Mouse (Mus musculus) gonadal fat pad, adult 2 months (tissue): ENCODE data around the gene Zc3hc1. TPM values are rescaled to one million over a fixed set of nuclear protein-coding genes. Genes with fewer than 3 reads are reported as not detected.

ENCODE experiments used
- DNase-seq: peaks from one replicate; pipeline ENCODE4 v3.0.0-alpha.2; 2012; ENCODE audit warnings: low read depth
- polyA plus RNA-seq: library from polyadenylated mRNA; depleted of rRNA; stranded (reverse); fragments of >200 nt; gene quantifications from 2 replicates; pipeline ENCODE4 v1.2.3, GENCODE M21; 2012

Zc3hc1 gene
- polyA plus RNA-seq, 1 experiment, result 12.1 TPM

DNA sequence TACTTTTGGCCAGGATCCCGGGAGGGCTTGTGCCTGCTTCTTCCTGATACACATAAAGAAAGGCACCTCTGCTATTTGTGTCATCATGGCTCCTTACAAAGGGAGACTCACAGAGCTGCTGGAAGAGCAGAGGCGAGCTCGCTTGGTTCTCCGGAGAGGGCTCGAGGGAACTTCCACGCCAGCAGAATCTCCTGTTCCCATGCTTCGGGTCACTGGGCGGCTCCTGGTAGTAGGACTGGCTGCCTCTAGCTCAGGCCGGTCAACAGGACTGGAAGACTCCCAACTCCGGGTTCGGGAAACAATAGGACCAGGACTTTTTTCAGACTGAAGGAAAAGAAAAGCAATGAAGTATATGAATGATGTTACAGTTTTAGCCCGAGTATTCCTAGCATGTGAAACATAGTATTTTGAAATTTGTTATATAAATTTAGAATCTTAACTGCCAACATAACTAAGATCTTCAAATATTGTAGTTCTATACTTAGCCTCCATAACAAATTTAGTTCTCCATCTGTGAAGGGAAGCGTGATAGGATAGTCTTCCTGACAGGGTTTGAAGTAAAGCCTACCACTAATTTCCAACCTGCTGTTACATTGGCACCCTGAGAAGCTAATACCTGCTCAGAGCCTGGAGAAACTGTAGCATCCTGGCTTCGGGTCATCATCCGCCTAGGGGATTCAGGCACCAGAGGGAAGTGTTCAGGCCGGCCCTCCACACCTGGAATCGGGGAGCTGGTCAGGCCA, 18.0 kb downstream of the Zc3hc1 start:
- no peak for DNase-seq

DNA sequence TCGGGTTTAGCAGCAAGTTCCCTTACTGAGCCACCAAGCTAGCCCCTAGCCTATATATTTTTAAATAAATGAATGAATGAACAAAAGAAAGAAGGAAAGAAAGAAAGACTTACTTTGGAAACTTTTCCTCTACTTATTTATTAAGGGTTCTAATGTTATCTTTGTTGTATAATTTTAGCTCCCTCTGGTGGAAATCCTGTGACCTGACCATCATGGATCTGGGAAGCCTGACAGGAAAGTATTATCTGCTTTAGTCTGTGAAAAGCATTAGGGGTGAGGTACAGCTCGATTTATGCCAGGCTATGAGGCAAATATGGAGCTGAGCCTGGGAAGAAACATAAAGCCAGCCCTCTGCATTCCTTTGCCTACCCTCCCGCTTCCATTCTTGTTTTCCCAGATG, 21.5 kb downstream of the Zc3hc1 start:
- no peak for DNase-seq

DNA sequence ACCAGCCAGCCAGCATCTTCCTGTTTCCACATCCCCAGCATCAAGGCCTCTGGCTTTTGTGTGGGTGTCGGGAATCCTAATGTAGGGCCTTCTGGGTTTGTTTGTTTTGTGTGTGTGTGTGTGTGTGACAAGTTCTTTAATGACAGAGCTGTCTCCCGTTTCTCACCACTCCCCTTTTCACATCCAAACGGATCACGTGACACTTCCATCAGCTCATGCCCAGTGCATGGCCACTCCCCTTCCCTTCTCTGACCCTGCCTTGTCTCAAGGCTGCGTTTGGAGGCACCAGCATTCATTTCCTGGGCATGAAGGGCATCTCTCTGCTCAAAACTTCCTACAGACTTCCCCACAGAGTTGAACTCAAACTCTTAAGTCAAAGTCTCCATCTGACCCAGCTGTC, 27.0 kb downstream of the Zc3hc1 start:
- no peak for DNase-seq

DNA sequence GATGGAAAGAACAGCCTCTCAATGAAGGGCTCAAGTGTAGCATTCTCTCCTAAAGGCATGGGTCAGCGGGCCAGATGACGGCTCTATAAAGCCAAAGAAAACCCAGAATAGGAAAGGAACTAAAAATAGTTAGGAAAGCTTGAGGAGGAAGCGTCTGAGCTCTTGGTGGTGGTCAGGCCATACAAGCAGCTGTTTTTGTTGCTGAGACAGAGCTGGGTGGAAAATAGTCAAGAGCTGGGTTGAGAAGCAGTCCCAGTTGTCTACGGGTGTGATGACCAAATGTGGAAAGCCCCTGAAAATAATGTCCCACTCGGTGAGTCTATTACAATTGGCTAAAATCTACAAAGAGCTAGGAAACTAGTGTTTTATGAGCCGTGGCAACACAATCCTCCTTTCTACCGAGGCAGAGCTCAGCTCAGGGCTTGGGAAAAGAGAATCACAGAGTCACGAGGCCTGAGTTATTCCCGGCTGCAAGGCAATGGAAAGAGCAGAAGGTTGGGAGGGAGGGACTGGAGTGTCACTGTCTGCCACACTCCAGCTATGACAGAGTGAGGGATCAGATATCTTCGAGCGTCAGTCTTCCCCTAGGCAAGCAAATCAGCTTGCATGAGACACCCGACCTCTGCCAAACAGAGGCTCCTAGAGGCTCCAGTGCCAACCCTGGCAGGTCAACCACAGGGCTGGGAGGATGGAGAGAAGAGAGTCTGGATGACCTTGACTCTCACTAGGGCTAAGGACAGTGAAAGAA, 30.9 kb downstream of the Zc3hc1 start:
- DNase-seq, result no peak

DNA sequence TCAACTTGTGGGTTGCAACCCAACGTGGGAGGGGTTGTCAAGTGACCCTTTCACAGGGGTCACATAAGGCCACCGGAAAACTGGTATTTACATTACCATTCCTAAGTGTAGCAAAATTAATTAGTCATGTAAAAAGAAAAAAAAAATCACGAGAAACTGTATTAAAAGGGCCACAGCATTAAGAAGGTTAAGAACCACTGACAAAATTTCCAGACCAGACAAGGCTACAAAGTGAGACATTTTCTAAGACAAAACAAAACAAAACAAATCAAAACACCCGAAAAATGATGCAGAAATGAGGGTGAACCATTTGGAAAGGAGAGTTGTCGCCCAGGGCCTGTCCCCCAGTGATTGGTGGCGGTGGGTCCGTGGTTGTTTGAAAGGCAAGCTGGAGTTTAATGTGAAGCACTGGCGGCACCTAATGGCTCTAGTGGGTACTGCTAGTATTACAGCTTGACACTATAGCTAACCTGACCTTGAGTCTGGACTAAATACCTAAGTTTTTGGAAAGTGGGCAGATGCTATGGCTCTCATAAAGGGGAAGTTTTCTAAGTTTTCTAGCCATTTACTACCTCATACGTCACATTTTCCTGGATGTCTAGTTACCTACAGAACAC, 33.2 kb downstream of the Zc3hc1 start:
- DNase-seq, result no peak

DNA sequence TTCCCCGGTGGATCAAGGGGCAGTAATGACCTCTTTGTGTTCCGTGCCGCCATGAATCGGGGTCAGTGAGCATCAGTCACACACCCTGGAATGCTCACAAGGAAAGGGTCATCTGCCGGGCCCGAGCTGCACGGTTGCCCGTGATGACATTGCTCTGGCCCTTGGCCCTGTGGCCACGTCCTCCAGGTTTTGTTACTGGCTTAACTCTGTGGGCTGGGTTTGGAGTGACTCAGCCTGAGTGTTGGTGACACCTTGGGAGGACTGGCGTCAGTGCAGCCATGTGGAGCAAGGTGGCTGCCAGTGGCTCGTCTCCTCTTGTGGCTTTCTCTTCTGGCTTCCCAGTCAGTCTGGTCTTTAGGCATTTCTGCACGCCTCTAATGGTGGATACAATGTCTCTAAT, 34.1 kb downstream of the Zc3hc1 start:
- no peak for DNase-seq

DNA sequence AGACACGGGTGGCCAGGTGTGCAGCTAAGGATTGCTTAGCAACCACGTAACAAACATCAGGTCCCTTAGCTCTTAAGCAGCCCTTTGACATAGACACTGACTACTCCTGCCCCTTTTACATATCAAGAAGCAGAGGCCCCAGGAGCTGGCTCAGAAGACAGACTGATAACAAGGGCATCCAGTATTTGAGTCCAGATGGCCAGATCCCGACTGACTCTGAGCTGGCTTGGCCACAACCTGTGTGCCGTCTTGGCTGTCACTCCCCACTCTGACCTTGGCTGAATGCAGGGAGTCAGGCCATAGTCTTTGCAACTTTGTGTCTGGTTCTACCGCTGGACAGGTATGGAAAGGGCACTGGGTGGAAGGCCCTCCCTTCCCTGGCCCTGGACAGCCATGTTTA, 34.7 kb downstream of the Zc3hc1 start:
- DNase-seq, result no peak

DNA sequence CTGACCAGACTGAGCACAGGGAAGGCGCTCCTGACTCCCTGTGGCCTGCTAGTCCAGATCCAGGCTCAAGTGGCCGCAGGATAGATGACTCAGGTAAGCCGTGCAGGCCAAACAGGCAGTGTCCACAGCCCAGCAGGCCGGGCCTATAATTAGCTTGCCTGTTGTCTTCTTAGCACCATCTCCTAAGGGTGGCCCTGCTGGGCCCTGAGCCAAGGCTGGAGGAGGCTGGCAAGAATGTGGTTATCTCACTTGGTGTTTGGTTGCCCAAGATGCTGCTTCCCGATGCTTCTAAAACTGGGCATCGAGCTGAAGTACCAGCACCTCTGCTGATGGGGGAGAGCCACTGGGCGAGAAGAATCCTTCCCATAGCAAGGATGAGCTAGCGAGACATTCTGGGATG, 35.1 kb downstream of the Zc3hc1 start:
- DNase-seq, result no peak

DNA sequence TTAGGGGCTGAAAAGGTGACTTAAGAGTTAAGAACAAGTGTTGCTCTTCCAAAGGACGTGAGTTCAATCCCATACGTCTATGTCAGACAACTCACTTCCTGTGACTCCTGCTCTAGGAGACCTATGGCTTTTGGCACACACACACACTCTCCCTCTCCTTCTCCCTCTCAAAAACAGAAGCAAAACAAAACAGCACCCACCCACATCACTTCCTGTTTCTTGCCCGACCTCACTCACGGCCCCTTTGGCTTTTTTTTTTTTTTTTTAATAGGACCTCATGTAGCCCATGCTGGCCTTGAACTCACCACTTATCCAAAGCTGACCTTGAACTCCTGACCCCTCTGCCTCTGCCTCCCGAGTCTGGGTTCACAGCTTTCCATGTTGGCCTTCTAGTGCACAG, 36.1 kb downstream of the Zc3hc1 start:
- DNase-seq, result no peak

DNA sequence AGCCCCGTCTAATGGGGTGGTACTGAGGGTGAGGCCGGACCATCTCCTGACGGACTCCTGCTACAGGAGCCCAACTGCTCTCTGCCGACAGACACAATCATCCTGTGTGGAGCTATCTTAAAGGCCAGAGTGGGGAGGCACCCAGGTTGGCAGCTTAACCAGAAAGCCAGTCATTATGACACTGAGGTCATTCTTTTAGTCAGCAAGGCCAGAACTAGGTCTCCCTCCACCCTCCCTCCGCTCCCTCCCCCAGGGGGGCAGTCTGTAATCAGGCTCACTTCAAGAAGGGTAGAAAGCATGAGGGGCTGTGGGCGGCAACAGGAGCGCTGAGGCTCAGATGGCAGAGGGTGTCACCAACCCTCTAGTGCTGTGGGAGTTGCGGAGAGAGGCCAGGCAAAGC, 37.2 kb downstream of the Zc3hc1 start:
- DNase-seq, result no peak

DNA sequence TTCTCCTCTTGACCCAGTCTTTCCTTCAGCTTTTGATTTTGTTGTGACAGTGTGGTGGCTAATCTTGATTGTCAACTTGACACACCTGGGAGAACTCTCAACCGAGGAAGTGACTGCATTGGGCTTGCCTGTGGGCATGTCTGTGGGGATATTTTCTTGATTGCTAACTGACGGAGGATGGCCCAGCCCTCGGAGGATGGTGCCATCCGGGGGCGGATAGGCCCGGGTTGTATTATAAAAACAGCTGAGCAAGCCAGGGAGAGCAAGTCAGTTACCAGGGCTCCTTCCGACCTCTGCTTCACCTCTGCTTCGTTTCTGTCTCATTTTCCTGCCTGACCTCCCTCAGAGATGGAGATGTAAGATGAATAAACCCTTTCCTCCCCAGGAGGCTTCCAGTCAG, 38.1 kb downstream of the Zc3hc1 start:
- no peak for DNase-seq

DNA sequence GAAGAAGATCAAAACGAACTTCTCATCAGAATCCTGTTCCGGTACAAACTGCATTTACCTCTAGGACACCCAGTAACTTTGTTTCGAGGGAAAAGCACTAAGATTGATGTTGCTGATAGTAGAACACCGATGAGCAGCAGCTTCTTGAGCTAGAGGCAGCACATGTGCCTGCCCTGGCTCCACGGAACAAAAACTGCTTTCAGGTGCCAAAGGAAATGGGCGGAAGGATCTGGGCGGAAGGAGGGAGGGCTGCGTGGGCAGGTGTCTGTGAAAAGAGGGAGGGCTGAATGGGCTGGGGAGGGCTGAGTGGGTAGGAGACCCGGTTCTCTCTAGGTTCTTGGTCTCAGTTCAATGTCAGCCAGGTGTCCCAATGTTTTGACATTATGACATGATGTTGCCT, 39.5 kb downstream of the Zc3hc1 start:
- DNase-seq, result peak; percentile 90

DNA sequence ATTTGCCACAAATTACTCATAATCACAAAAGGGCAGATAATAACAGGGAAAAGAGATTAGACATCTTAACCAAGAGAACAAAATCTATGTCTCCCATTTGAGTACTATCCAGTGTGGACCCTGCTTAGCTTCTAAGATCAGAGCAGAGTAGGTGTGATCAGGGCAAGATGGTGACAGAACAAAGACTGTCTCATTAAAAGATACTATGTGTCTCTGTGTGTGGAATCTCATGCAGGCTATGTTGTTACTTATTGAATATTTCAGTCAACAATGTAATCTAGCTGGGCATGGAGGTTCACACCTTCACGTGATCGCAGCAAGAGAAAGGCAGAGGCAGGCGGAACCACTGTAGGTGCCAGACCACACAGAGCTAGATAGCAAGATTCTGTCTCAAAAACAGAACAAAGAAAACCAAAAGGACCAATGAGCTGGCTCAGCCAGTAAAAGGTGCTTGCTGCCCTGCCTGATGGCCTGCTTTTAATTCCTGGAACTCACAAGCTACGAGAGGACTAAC, 43.5 kb downstream of the Zc3hc1 start:
- DNase-seq, result no peak

DNA sequence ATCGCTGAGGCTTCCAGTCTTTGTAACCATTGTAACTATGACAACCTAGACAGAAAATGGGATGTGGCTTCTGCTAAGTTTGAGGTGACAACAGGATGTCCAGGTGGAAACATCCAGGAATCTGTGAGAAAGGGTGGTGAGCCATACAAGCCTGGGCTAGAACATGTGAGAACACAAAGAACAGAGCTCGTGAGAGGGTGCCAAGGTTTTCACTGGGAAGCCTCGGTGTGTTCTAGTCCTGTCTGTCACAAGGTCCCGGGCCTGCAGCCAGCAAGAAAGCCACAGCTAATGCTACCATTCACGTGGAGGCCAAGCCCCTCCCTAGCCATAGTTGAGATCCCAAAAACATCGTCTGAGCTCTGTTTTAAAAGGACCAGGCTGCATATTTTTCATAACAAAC, 44.1 kb downstream of the Zc3hc1 start:
- DNase-seq, result peak; percentile 75

DNA sequence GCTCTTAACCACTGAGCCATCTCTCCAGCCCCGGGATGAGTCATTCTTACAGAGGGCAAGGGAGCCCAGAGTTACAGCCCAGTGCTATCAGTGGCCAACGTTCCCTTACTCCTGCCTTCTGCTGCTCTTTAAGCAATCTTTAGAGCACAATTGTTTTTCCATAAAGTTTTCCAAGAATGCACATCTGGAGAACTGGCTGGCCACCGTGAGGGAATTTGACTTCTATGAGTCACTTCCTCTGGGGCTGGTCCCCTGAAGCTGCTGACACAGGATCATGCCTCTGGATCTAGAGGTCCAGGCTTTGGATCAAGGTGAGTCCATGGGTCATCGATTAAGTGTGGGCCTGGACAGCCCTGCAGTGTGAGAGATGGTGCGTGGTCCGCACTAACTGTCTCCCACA, 46.8 kb downstream of the Zc3hc1 start:
- DNase-seq, result no peak

DNA sequence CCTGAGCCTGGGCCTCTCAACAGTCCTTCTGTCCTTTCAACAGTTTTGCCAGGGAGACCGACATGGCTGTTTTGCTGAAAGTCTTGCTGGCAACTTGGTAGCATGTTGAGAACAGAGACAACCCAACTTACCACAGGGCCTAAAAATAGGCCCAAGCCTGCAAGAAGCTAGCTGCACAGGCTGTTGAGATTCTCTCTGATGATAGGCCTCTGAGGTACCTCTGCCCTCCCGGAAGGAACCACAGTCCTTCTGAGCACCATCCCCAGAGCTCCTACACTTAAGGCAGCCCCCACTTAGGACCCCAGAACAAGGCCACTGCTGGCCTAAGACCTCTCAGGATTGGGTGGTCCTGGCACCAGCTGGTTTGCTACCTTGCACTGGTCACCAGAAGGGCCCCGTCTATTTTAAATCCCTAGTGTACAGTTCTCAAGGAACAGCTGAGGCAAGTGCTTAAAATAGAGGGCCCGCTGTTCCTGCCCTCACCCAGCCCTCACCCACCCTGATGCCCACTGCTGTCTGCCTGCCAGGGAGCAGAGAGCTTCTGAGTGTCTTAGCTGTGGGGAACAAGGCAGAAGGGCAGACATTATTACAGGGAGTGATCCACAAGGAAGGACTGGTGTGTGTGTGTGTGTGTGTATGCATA, 50.5 kb downstream of the Zc3hc1 start:
- DNase-seq, result no peak

DNA sequence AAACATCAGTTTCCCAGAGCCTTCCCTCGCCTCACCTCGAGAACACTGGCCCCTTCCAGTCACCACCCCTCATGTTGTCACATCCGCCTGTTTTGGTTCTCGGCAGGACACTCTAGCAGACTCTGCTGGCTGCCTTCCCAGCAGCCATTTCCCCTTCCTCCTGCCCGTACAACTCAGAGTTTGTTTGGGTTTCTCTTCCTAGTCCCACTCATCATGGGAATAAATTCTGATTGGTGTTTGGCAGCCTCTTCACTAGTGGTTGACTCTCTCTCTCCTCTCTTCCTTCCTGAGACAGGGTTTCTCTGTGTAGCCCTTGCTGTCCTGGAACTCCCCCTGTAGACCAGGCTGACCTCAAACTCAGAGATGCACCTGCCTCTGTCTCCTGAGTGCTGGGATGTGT, 53.9 kb downstream of the Zc3hc1 start:
- no peak for DNase-seq

DNA sequence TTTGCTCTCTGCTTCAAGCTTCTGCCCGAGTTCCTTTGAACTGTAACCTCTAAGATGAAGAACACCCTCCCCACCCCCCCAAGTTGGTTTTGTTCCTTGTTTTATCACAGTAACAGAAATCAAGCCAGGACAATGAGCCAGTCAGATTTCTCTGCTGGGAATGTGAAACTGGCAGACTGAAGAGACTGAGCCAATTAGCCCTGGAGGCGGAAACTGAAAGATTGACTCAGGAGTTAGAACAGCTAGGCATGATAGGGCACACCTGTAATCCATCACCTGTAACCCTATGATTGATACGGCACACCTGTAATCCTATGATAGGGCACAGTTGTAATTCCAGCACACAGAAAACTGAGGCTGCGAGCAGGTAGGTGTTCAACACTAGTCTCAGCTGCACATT, 58.6 kb downstream of the Zc3hc1 start:
- peak; percentile 75 for DNase-seq

DNA sequence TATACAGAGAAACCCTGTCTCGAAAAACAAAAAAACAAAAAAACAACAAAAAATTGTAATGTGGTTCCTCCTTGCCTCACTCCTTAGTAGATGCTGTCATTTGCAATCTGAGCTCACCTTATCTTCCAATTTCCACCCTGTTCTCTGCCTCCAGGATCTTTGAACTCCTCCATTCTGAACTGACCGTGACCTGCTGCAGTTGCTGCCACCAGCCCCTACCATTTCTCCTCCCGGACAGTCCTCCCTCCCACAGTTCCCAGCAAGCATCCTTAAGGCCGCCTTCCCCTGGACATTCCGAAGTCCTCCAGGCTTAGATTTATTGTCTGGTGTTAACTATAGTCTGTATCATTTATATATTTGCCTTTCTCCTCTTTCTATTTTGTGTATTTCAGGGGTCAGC, 60.1 kb downstream of the Zc3hc1 start:
- no peak for DNase-seq

DNA sequence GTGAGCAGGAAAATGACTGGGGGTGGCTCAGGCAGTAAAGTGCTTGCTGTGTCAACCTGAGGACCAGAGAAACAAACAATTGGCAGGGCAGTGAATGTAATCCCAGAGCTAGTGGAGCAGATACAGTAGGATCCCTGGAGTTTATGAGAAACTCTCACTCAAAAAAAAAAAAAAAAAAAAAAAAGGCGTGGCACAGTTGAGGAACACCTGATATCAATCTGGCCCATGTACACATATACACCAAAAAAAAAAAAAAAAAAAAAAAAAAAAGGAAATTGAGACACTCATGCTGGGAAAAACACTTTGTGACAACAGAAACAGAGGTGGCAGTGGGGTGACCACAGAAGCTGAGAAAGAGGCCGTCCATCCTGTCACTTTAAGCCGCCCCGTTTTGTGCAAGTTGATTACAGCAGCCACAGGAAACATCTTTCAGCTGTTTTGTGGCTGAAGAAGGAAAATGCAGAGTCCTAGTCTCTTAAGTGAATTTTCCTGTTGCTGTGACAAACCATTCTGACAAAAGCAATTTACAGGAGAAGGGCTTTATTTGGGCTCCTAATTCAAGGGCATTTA, 64.8 kb downstream of the Zc3hc1 start:
- DNase-seq, result no peak

DNA sequence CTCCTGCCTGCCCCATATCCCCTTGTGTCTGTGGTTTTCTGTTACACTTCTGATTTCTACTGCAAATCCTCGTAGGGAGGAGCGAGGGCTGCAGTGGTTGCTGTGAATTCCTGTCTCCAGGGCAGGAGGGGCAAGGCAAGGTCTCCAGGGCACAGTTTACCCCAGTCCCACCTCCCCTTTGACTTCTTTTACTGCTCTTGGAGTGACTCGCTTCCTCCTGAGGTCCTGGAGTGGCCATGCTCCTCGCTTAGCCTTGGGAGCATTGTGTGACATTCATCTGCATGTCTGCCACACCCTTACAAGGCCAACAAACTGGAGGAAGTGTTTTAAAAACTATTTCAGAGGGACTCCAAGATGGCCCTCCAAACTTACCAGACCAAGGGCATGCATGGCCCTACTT, 69.8 kb downstream of the Zc3hc1 start:
- no peak for DNase-seq

DNA sequence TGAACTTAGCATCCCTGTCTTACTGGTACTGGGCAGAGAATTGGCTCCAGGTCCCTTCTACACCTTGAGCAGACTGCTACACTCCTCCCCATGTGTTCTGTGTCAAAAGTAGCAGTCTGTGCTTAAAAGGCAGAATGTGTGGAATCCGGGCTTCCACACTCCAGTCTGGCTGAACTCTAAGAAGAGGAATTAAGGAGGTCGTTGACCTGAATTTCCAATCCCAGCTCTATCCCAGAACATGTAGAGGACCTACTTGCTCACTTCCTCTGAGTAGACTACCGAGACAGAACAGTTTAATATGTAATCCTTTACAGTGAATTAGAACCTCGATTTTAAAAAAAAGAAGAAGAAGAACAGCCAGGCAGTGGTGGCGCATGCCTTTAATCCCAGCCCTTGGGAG, 71.6 kb downstream of the Zc3hc1 start:
- DNase-seq, result no peak
